Mouse (Mus musculus): ENCODE measurements around the gene Aplp1. TPM values are rescaled to one million over a fixed set of nuclear protein-coding genes. Genes with fewer than 3 reads are reported as not detected.

Gene Aplp1
- polyA plus RNA-seq, 1 experiment = 15.6 TPM

- Histone ChIP-seq H3K36me3 (ENCODE audit: control insufficient read depth, insufficient read depth, low read length) (no peaks in the 10 kb centered on the region), H3K4me3 (ENCODE audit: control insufficient read depth, low read depth, low read length) (no peak overlapping the region), H3K27me3 (ENCODE audit: control insufficient read depth, insufficient read depth, low read length) (no peaks in the 10 kb centered on the region), H3K4me1 (ENCODE audit: control insufficient read depth, insufficient read depth, low read length) (no peaks in the 10 kb centered on the region), H3K27ac (ENCODE audit: control insufficient read depth, insufficient read depth, low read depth, low read length) (no peak overlapping the region)
- TF ChIP-seq POLR2A (IDR thresholded peaks at IDR 0.05; ENCODE audit: control insufficient read depth, low read depth, low read length) = no peak
- no peak for TF ChIP-seq CTCF (IDR thresholded peaks at IDR 0.05; ENCODE audit: control insufficient read depth, insufficient read depth, insufficient replicate concordance, low read depth, low read length)
Observed at GRCm38 (mm10) chr7:30459484-30459883, 14.1 kb upstream of the Aplp1 start.

- Histone ChIP-seq H3K36me3 (ENCODE audit: control insufficient read depth, insufficient read depth, low read length) (no peaks in the 10 kb centered on the region), H3K27me3 (ENCODE audit: control insufficient read depth, insufficient read depth, low read length) (no peaks in the 10 kb centered on the region), H3K4me1 (ENCODE audit: control insufficient read depth, insufficient read depth, low read length) (peaks cover 6% of the 10 kb centered on the region), H3K4me3 (ENCODE audit: control insufficient read depth, low read depth, low read length) (no peak within 1 kb of the TSS), H3K27ac (ENCODE audit: control insufficient read depth, insufficient read depth, low read depth, low read length) (no peak within 1 kb of the TSS)
- no peak for TF ChIP-seq CTCF (IDR thresholded peaks at IDR 0.05; ENCODE audit: control insufficient read depth, insufficient read depth, insufficient replicate concordance, low read depth, low read length)
- TF ChIP-seq POLR2A (IDR thresholded peaks at IDR 0.05; ENCODE audit: control insufficient read depth, low read depth, low read length) = no peak
Observed at GRCm38 (mm10) chr7:30457629-30458330, 12.4 kb upstream of the Aplp1 start, which contains the start of the genes Kirrel2 and Nphs1. TSS of gene Kirrel2 (minus strand) at chr7:30457690. TSS of gene Nphs1 (plus strand) at chr7:30458315.

- no peak overlapping the region for H3K4me3 ChIP-seq (ENCODE audit: control insufficient read depth, low read depth, low read length)
- H3K27ac ChIP-seq (ENCODE audit: control insufficient read depth, insufficient read depth, low read depth, low read length) = no peak overlapping the region
- no peak for TF ChIP-seq POLR2A (IDR thresholded peaks at IDR 0.05; ENCODE audit: control insufficient read depth, low read depth, low read length)
- H3K4me1 ChIP-seq (ENCODE audit: control insufficient read depth, insufficient read depth, low read length) = peaks cover 8% of the 10 kb centered on the region
- no peaks in the 10 kb centered on the region for H3K27me3 ChIP-seq (ENCODE audit: control insufficient read depth, insufficient read depth, low read length)
- H3K36me3 ChIP-seq (ENCODE audit: control insufficient read depth, insufficient read depth, low read length) = no peaks in the 10 kb centered on the region
Observed at GRCm38 (mm10) chr7:30456911-30457628, 11.7 kb upstream of the Aplp1 start.

- Histone ChIP-seq H3K4me1 (ENCODE audit: control insufficient read depth, insufficient read depth, low read length) (peaks cover 8% of the 10 kb centered on the region), H3K27ac (ENCODE audit: control insufficient read depth, insufficient read depth, low read depth, low read length) (no peak overlapping the region), H3K4me3 (ENCODE audit: control insufficient read depth, low read depth, low read length) (no peak overlapping the region), H3K27me3 (ENCODE audit: control insufficient read depth, insufficient read depth, low read length) (no peaks in the 10 kb centered on the region), H3K36me3 (ENCODE audit: control insufficient read depth, insufficient read depth, low read length) (no peaks in the 10 kb centered on the region)
- TF ChIP-seq CTCF (IDR thresholded peaks at IDR 0.05; ENCODE audit: control insufficient read depth, insufficient read depth, insufficient replicate concordance, low read depth, low read length) (no peak), POLR2A (IDR thresholded peaks at IDR 0.05; ENCODE audit: control insufficient read depth, low read depth, low read length) (no peak)
Observed at GRCm38 (mm10) chr7:30456487-30456886, 11.2 kb upstream of the Aplp1 start.

GRCm38 (mm10) chr7:30454259-30454658, 8.9 kb upstream of the Aplp1 start:
- Histone ChIP-seq H3K36me3 (ENCODE audit: control insufficient read depth, insufficient read depth, low read length) (no peaks in the 10 kb centered on the region), H3K4me1 (ENCODE audit: control insufficient read depth, insufficient read depth, low read length) (peaks cover 8% of the 10 kb centered on the region), H3K27ac (ENCODE audit: control insufficient read depth, insufficient read depth, low read depth, low read length) (no peak overlapping the region), H3K4me3 (ENCODE audit: control insufficient read depth, low read depth, low read length) (no peak overlapping the region), H3K27me3 (ENCODE audit: control insufficient read depth, insufficient read depth, low read length) (no peaks in the 10 kb centered on the region)
- TF ChIP-seq POLR2A (IDR thresholded peaks at IDR 0.05; ENCODE audit: control insufficient read depth, low read depth, low read length) (no peak), CTCF (IDR thresholded peaks at IDR 0.05; ENCODE audit: control insufficient read depth, insufficient read depth, insufficient replicate concordance, low read depth, low read length) (no peak)

GRCm38 (mm10) chr7:30453766-30454165, 8.4 kb upstream of the Aplp1 start:
- Histone ChIP-seq H3K27me3 (ENCODE audit: control insufficient read depth, insufficient read depth, low read length) (no peaks in the 10 kb centered on the region), H3K4me1 (ENCODE audit: control insufficient read depth, insufficient read depth, low read length) (peaks cover 8% of the 10 kb centered on the region), H3K27ac (ENCODE audit: control insufficient read depth, insufficient read depth, low read depth, low read length) (no peak overlapping the region), H3K4me3 (ENCODE audit: control insufficient read depth, low read depth, low read length) (no peak overlapping the region), H3K36me3 (ENCODE audit: control insufficient read depth, insufficient read depth, low read length) (no peaks in the 10 kb centered on the region)
- no peak for TF ChIP-seq POLR2A (IDR thresholded peaks at IDR 0.05; ENCODE audit: control insufficient read depth, low read depth, low read length)
- no peak for TF ChIP-seq CTCF (IDR thresholded peaks at IDR 0.05; ENCODE audit: control insufficient read depth, insufficient read depth, insufficient replicate concordance, low read depth, low read length)

- H3K4me3 ChIP-seq (ENCODE audit: control insufficient read depth, low read depth, low read length) = no peak overlapping the region
- H3K36me3 ChIP-seq (ENCODE audit: control insufficient read depth, insufficient read depth, low read length) = no peaks in the 10 kb centered on the region
- no peak overlapping the region for H3K27ac ChIP-seq (ENCODE audit: control insufficient read depth, insufficient read depth, low read depth, low read length)
- H3K4me1 ChIP-seq (ENCODE audit: control insufficient read depth, insufficient read depth, low read length) = peaks cover 8% of the 10 kb centered on the region
- no peak for TF ChIP-seq POLR2A (IDR thresholded peaks at IDR 0.05; ENCODE audit: control insufficient read depth, low read depth, low read length)
- no peak for TF ChIP-seq CTCF (IDR thresholded peaks at IDR 0.05; ENCODE audit: control insufficient read depth, insufficient read depth, insufficient replicate concordance, low read depth, low read length)
- H3K27me3 ChIP-seq (ENCODE audit: control insufficient read depth, insufficient read depth, low read length) = no peaks in the 10 kb centered on the region
Observed at GRCm38 (mm10) chr7:30453327-30453726, 8.0 kb upstream of the Aplp1 start.
